Mouse (Mus musculus) hindbrain, embryonic 10.5 days (tissue): ENCODE data around the gene Gm17018. TPM values are rescaled to one million over a fixed set of nuclear protein-coding genes. Genes with fewer than 3 reads are reported as not detected.
"Not testable (repeated sequence)": the region's sequence is repeated elsewhere in the genome, so short reads cannot be mapped to it uniquely, and the experiment has no call there.

Experiments
- DNase-seq: peaks from one replicate; pipeline ENCODE4 v3.0.0-alpha.2; 2017; ENCODE audit warnings: low spot score
- H3K27ac ChIP-seq: fragments of 300-500 bp; sonication (generic); 2 replicates; pipeline ENCODE4 v1.5.1; 2016; ENCODE audit warnings: mild to moderate bottlenecking, moderate library complexity
- H3K27me3 ChIP-seq: fragments of 300-500 bp; sonication (generic); 2 replicates; pipeline ENCODE4 v1.6.1; 2016; ENCODE audit warnings: mild to moderate bottlenecking; ENCODE audit not compliant: poor library complexity, insufficient read depth, severe bottlenecking
- H3K36me3 ChIP-seq: fragments of 300-500 bp; sonication (generic); 2 replicates; pipeline ENCODE4 v1.6.1; 2016; ENCODE audit warnings: mild to moderate bottlenecking, moderate library complexity
- H3K4me1 ChIP-seq: fragments of 300-500 bp; sonication (generic); replicated peaks from 2 replicates; pipeline ENCODE4 v1.6.1; 2016; ENCODE audit warnings: mild to moderate bottlenecking
- H3K4me3 ChIP-seq: fragments of 300-500 bp; sonication (generic); 2 replicates; pipeline ENCODE4 v1.5.1; 2016; ENCODE audit warnings: mild to moderate bottlenecking, moderate library complexity
- H3K9me3 ChIP-seq: fragments of 300-500 bp; sonication (generic); 2 replicates; pipeline ENCODE4 v1.6.1; 2016; ENCODE audit warnings: mild to moderate bottlenecking, moderate library complexity
- WGBS: fragments of 180-500 bp; shearing (Covaris S2); methylation state at CpG from one replicate; pipeline ENCODE4 v1.1.7; 2016; 5-methylcytosine and 5-hydroxymethylcytosine counted together
- polyA plus RNA-seq: library from polyadenylated mRNA; unstranded; fragments of >200 nt; fragmentation: Nextera tagmentation; extraction: Ambion mirVana; gene quantifications from 2 replicates; pipeline ENCODE4 v1.2.1, GENCODE M21; 2016

The Gm17018 gene
- polyA plus RNA-seq, 1 experiment from 2014 or later: 62.1 TPM

DNA sequence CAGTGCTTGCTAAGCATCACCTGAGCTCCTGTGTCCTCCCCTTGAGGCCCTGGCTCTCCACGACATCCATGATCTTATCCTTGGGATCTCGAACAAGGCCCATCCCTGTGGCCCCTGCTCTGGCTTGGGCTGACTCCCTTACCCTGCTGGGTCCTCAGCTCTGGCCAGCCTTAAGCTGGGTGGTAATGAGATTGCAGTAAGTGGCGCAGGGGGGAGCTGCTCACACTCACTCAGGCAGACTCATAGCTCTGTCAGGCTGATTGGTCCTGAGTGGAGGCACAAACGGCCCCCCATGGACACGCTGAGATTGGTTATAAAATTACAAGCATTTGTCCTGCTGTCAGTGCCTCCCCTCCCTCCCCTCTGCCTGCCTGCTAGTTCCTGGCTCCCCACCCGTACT is 24.5 kb upstream of the Gm17018 start:
- Histone ChIP-seq H3K27me3 (peaks cover 53% of the 10 kb centered on the region), H3K27ac (no peak overlapping the region), H3K9me3 (no peaks in the 10 kb centered on the region), H3K4me3 (no peak overlapping the region), H3K4me1 (peaks cover 21% of the 10 kb centered on the region), H3K36me3 (peaks cover 2% of the 10 kb centered on the region; the same call in 1 of the 2 replicates)
- DNase-seq: no peak
- 68% methylated on average over 6 of the region's 6 CpGs for WGBS

DNA sequence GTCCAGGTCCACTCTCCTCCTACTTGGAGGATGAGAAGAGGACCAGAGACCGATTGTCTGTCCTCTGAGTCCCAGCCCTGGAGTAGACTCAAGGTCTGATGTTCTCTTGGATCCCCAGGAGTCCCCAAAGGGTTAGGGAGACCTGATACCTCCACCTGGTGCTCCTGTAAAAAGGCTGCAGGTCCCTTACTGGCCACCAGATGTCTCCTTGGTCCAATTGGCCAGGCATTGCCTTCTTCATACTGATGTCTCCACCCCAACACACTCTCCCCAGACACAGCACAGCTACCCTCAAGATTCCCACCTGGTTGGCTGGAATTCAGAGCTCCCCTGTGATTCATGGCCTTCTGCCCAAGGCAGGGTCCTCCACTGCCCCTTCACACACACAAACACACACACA is 22.9 kb upstream of the Gm17018 start:
- H3K4me3 ChIP-seq: no peak overlapping the region
- H3K9me3 ChIP-seq: no peaks in the 10 kb centered on the region
- WGBS: 40% methylated on average over 1 of the region's 1 CpGs
- no peaks in the 10 kb centered on the region for H3K36me3 ChIP-seq
- peaks cover 32% of the 10 kb centered on the region for H3K4me1 ChIP-seq
- peak; percentile 47 for DNase-seq
- H3K27ac ChIP-seq: no peak overlapping the region
- peaks cover 67% of the 10 kb centered on the region for H3K27me3 ChIP-seq

DNA sequence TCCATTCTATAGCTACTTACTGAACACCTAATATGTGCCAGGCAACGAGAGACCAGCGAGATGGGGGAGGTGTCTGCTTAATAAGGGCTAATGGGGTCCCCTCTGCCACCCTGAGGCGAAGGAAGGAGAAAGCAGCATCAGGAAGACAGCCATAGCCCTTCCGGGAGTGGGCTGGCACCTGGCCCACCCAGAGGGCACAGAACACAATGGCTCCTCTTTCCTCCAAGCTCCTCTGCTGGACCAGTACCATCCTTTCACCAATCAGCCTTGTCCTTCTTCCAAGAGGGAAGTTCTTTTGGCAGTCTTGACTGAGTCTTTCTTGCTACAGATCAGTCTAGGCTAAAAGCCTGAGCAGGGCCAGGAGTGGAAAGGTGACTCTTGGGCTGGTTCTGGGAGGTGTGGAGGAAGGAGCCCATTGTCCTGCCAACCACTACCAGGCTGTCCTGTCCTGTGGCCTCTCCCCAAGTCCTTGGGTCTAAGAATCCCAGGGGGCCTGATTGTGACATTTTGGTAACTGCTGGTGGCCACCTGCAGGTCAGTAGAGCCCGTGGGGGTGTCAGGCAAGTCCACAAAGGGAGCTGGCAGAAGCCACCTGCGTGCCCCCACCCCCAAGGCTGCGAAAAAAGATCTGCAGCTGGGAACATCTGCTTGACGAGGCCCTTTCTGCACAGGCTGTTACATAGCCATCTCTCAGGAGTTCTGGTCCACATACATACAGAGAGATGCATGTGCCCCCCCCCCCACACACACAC is 19.6 kb upstream of the Gm17018 start:
- H3K4me3 ChIP-seq: peak overlapping the region; percentile 58
- H3K27ac ChIP-seq: peak overlapping the region; percentile 83
- no peaks in the 10 kb centered on the region for H3K9me3 ChIP-seq
- WGBS: 24% methylated on average over 8 of the region's 8 CpGs
- DNase-seq: no peak
- peaks cover 92% of the 10 kb centered on the region for H3K27me3 ChIP-seq
- H3K4me1 ChIP-seq: peaks cover 39% of the 10 kb centered on the region
- no peaks in the 10 kb centered on the region for H3K36me3 ChIP-seq

DNA sequence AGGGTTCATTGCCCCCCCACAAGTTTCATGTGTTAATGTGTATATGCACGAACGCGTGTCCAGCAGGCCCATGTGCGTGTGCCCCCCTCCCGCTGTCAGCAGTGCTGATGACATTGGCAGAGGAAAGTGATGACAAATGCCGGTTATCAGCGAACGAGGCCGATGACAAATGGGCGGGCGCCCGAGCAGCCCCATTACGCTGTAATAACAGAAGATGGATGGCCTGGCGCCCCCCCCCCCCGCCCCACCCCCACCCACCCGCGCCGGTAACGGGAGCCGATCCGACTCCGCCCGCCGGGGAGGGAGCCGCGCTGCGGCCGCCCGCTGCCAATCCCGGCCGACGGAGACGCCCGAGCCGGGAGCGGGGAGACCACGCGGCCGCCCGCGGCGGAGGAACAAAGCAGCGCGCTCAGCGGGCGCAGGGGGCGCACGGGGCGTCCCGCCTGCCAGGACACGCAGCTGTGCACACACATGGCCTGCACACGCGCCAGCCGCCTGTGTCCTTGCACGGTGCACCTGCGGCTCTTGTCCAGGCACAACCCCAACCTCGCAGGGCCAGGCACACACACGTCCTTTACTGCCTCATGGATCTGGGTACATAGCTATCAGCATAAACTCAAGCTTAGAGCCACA is 18.9 kb upstream of the Gm17018 start:
- Histone ChIP-seq H3K27me3 (peaks cover 92% of the 10 kb centered on the region), H3K4me1 (peaks cover 35% of the 10 kb centered on the region), H3K27ac (peak overlapping the region; percentile 83), H3K36me3 (no peaks in the 10 kb centered on the region), H3K4me3 (peak overlapping the region; percentile 58), H3K9me3 (no peaks in the 10 kb centered on the region)
- WGBS: under 1% methylated on average over 37 of the region's 58 CpGs
- peak; percentile 74 for DNase-seq

DNA sequence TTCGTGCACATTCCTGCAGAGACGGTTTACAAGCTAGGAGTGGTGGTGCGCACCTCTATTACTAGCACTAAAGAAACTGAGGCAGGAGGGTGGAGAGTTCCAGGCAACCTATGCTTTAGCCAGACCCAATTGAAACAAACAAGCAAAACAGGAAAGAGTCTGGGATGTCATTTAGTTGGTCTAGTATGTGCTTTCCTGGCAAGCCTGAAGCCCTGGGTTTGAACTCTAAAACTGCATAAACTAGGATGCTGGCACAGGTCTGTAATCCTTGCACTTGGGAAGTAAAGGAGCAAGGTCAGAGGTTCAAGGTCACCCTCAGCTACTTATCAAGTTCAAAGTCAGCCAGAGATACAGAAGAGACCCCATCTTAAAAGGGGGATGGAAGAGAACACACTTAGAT is 18.4 kb upstream of the Gm17018 start:
- H3K36me3 ChIP-seq: no peaks in the 10 kb centered on the region
- no peak for DNase-seq
- H3K9me3 ChIP-seq: no peaks in the 10 kb centered on the region
- peak overlapping the region; percentile 83 for H3K27ac ChIP-seq
- H3K27me3 ChIP-seq: peaks cover 98% of the 10 kb centered on the region
- 9% methylated on average over 3 of the region's 3 CpGs for WGBS
- H3K4me3 ChIP-seq: peak overlapping the region; percentile 58
- peaks cover 35% of the 10 kb centered on the region for H3K4me1 ChIP-seq

DNA sequence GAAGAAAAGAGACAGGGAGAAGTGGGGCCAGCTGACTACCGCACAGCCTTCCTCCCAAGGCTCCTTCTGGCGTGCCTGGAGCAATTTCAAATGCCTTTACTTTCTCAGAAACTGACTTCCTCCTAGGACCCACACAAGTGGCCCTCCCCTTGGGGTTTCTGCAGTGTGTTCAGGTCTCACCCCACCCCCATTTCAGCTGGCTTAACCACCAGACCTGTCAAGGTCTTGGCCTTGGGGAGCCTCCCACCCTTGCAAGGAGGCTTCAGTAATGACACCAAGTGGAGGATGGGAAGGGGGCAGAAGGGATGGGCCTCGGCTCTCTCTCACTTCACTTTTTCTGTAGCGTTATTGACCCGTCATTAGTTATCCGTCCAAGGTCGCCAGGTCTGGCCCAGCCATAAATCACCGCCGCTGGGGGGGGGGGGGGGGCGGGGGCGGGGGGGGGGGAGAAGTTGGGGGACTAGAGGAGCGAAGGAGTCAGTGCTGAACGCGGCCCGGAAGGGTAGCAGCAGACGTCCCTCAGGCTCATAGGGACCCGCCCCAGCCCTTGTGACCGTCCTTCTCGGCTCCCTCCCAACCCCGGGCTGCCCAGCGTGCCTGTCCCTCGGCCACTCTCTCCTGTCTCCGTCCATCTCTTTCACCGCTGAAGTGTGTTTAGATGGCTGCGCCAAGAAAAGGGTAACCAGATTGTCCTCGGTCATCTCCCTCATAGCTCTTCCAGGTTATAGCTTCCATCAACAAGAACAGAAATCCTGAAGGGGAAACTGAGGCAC is 16.1 kb upstream of the Gm17018 start:
- peaks cover 100% of the 10 kb centered on the region for H3K27me3 ChIP-seq
- WGBS: under 1% methylated on average over 22 of the region's 26 CpGs
- no peaks in the 10 kb centered on the region for H3K9me3 ChIP-seq
- H3K4me1 ChIP-seq: peaks cover 49% of the 10 kb centered on the region
- no peak overlapping the region for H3K27ac ChIP-seq
- H3K36me3 ChIP-seq: no peaks in the 10 kb centered on the region
- H3K4me3 ChIP-seq: peak overlapping the region; percentile 50
- peak; percentile 18 for DNase-seq

DNA sequence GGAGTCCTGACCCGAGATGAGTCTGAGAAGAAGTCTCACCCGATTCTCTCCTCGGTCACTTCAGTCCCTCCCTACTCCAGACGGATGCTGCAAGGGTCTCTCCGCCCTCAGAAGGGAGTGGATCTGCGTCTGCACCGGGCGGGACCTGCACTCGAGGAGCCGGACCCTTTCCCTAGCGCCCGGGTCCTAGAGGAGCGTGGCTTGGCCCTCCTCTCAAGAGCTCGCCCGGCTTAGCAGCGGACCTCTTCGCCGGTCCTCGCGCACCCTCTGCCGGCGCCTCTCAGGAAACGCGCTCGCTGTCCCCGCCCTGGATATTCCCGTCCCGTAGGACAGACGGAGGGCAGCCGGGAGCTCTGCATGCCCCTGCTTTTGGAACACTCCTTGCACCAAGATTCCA is 15.5 kb upstream of the Gm17018 start:
- Histone ChIP-seq H3K4me1 (peaks cover 49% of the 10 kb centered on the region), H3K27me3 (peaks cover 100% of the 10 kb centered on the region), H3K9me3 (no peaks in the 10 kb centered on the region), H3K4me3 (peak overlapping the region; percentile 50), H3K36me3 (no peaks in the 10 kb centered on the region), H3K27ac (no peak overlapping the region)
- under 1% methylated on average over 30 of the region's 30 CpGs for WGBS
- peak; percentile 85 for DNase-seq

DNA sequence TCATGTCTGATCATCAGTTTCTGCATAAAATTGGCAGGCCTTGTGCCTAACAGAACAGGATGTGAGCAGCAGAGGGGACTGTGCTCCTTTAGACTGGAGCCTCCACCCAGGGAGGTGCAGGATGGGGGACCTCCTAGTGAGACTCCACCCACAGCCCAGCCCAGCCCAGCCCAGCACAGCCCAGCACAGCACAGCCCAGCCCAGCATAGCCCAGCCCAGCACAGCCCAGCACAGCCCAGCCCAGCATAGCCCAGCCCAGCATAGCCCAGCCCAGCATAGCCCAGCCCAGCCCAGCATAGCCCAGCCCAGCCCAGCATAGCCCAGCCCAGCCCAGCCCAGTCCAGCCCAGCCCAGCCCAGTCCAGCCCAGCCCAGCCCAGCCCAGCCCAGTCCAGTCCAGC is 12.2 kb upstream of the Gm17018 start:
- not testable (repeated sequence) for DNase-seq, H3K27ac ChIP-seq, H3K9me3 ChIP-seq
- Histone ChIP-seq H3K4me3 (0 out of 2 replicates have a peak overlapping the region, but pooled peaks have one; percentile 11), H3K4me1 (peaks cover 32% of the 10 kb centered on the region), H3K36me3 (peaks cover 14% of the 10 kb centered on the region), H3K27me3 (peaks cover 75% of the 10 kb centered on the region)

DNA sequence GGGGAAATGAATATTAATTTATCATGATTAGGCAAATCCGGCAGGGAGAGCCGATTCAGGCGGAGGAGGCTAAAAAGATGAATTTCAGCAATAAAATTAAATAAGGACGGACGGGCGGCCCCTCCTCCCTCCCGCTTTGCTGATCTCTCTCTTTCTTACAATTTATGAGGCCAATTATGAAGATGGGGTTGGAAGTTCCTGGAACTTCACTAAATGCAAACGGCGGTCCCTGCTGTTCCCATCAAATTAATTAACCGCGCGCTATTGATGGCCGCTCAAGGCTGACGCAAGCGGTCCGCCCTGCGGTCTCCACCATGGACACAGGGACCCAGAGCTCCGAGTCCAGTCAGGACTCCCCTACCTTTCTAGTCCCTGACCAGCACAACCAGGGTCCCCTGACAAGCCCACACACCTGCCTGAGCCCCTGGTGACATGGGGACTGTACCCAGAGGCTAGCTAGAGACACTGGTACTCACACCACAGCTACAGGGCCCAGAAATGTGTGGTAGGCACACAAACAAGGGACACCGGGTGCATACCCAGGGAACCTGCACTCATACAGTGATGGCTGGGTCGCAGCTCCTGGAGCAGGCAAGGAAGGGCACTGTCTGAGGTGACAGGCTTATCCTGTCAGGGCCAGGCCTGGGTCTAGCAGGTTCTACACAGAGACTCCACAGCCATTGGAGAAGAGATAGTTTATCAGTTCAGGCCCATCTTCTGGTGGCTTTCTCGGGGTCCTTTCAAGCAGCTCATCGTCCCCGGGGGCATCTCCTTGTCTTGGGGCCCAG is 11.1 kb upstream of the Gm17018 start:
- Histone ChIP-seq H3K9me3 (no peaks in the 10 kb centered on the region), H3K27ac (no peak overlapping the region), H3K27me3 (peaks cover 63% of the 10 kb centered on the region), H3K36me3 (peaks cover 25% of the 10 kb centered on the region), H3K4me3 (no peak overlapping the region), H3K4me1 (peaks cover 24% of the 10 kb centered on the region)
- 80% methylated on average over 23 of the region's 23 CpGs for WGBS
- no peak for DNase-seq

DNA sequence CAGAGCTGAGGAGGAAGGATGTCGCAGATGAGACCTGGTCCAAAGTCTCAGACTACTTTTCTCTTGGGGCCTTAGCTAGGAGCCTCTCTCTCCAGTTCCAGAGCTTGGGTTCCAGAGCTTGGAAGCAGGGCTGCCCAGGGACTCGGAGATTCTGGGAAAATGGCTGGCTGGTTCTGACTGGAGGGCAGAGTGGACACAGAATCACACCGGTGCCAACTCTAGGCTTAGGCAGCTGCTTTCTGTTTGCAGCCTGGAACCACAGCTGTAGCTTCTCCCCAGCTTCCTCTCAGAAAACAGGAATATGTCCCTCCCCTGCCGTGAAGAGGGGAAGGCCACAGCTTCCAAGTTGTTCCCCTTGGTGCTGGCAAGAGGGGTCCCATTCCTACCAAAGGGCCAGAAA is 10.5 kb upstream of the Gm17018 start:
- H3K4me3 ChIP-seq: no peak overlapping the region
- H3K27me3 ChIP-seq: peaks cover 57% of the 10 kb centered on the region
- DNase-seq: no peak
- H3K9me3 ChIP-seq: no peaks in the 10 kb centered on the region
- 82% methylated on average over 4 of the region's 4 CpGs for WGBS
- peaks cover 31% of the 10 kb centered on the region for H3K36me3 ChIP-seq
- peaks cover 18% of the 10 kb centered on the region for H3K4me1 ChIP-seq
- no peak overlapping the region for H3K27ac ChIP-seq

DNA sequence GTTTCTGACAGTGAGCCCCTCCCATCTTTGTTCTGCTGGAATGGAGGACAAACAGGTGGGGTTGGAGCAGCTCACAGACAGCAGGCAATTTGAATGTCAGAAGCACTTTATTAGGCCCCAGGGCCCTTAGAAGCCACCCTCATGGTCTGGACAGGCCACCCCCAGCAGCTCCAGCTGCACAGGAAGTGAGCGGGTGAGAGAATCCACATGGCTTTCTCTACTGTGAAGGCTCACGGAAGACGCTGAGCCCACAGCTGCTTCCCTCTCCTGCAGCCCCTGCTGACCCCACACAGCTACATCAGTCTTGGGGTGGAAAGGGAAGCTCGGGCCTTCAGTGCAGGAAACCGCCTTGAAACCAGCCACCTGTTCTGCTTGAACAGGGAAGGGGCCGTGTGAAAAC is 8.2 kb upstream of the Gm17018 start:
- Histone ChIP-seq H3K4me3 (no peak overlapping the region), H3K4me1 (peaks cover 13% of the 10 kb centered on the region), H3K9me3 (no peaks in the 10 kb centered on the region), H3K27ac (no peak overlapping the region), H3K36me3 (peaks cover 54% of the 10 kb centered on the region), H3K27me3 (peaks cover 35% of the 10 kb centered on the region)
- WGBS: 85% methylated on average over 6 of the region's 6 CpGs
- no peak for DNase-seq

DNA sequence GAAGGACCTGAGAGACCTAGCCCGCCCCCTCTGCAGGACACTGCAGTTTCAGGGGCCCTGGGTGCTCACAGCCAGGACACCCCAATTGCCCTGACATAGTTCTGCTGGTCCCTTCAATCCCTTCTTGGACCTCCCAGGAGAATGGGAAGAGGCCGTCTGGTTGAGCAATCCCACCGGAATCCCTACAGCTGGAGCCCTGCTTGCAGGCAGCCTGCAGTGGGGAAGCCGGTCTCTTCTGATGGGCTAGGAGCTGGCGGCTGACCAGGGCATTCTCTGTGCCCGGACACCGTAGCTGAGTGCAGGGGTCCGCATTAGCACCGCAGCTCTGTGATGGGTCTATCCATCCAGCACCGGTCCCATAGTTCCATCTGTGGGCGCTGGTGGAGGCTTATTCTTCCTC is 6.3 kb upstream of the Gm17018 start:
- Histone ChIP-seq H3K27ac (no peak overlapping the region), H3K27me3 (peaks cover 15% of the 10 kb centered on the region), H3K4me1 (no peaks in the 10 kb centered on the region; the same call in 1 of the 2 replicates), H3K36me3 (peaks cover 62% of the 10 kb centered on the region), H3K9me3 (no peaks in the 10 kb centered on the region), H3K4me3 (no peak overlapping the region)
- DNase-seq: no peak
- WGBS: 92% methylated on average over 11 of the region's 11 CpGs
